Mouse (Mus musculus) monocyte, adult 5-6 weeks (primary cell): ENCODE results near the gene Rbbp7. TPM values are rescaled to one million over a fixed set of nuclear protein-coding genes. Genes with fewer than 3 reads are reported as not detected.

Experiments used
- ATAC-seq: fragments of 153-309, 156-312 bp; replicated peaks from 2 replicates; pipeline ENCODE4 v1.8.0; 2017; ENCODE audit warnings: mild to moderate bottlenecking; ENCODE audit not compliant: low TSS enrichment, insufficient number of reproducible peaks, severe bottlenecking, poor library complexity, low FRiP score
- total RNA-seq: library from RNA; stranded (forward); fragments of 200-1000, 200-491, 200-594 nt; gene quantifications from 3 replicates; pipeline ENCODE4 v1.2.3, GENCODE M21; 2017

Gene Rbbp7
- 77.8 to 130 TPM (median 129 TPM) in 3 replicates for total RNA-seq

- ATAC-seq: peak; percentile 95
Observed at GRCm38 (mm10) chrX:162760115-162760942, at the start of gene Rbbp7. Gene Rbbp7, plus strand, starts transcription at chrX:162760402.

- ATAC-seq: no peak
Observed at GRCm38 (mm10) chrX:162717837-162718236, 42.4 kb upstream of the Rbbp7 start.

- no peak for ATAC-seq
Observed at GRCm38 (mm10) chrX:162719615-162720014, 40.6 kb upstream of the Rbbp7 start.

- ATAC-seq: no peak
Observed at GRCm38 (mm10) chrX:162727367-162727777, 32.8 kb upstream of the Rbbp7 start.

- ATAC-seq: no peak
Observed at GRCm38 (mm10) chrX:162727795-162728194, 32.4 kb upstream of the Rbbp7 start.

GRCm38 (mm10) chrX:162728228-162728627 lies 32.0 kb upstream of the Rbbp7 start:
- no peak for ATAC-seq

GRCm38 (mm10) chrX:162730031-162730430 lies 30.2 kb upstream of the Rbbp7 start:
- no peak for ATAC-seq

GRCm38 (mm10) chrX:162734997-162735929 lies 24.9 kb upstream of the Rbbp7 start:
- ATAC-seq: peak; percentile 68

GRCm38 (mm10) chrX:162736140-162736659 lies 24.0 kb upstream of the Rbbp7 start:
- ATAC-seq: no peak

GRCm38 (mm10) chrX:162748696-162749420 lies 11.3 kb upstream of the Rbbp7 start:
- ATAC-seq: no peak

GRCm38 (mm10) chrX:162752418-162752817 lies 7.8 kb upstream of the Rbbp7 start:
- no peak for ATAC-seq

GRCm38 (mm10) chrX:162754314-162754713 lies 5.9 kb upstream of the Rbbp7 start:
- ATAC-seq: no peak

- no peak for ATAC-seq
Observed at GRCm38 (mm10) chrX:162756058-162756457, 4.1 kb upstream of the Rbbp7 start.

GRCm38 (mm10) chrX:162759251-162760114 lies 719 bp upstream of the Rbbp7 start:
- peak; percentile 10; the same call in 1 of the 2 replicates for ATAC-seq

- no peak for ATAC-seq
Observed at GRCm38 (mm10) chrX:162760958-162761515, 835 bp downstream of the Rbbp7 start.

GRCm38 (mm10) chrX:162761716-162762395 lies 1.7 kb downstream of the Rbbp7 start:
- no peak for ATAC-seq

- no peak for ATAC-seq
Observed at GRCm38 (mm10) chrX:162770726-162771125, 10.5 kb downstream of the Rbbp7 start.
